Mouse (Mus musculus) forebrain, embryonic 13.5 days (tissue): ENCODE data around the gene Rtkn. TPM values are rescaled to one million over a fixed set of nuclear protein-coding genes. Genes with fewer than 3 reads are reported as not detected.

Source experiments
- ATAC-seq: fragments of 200-750 bp; cut with Nextera tagmentation; 2 replicates; pipeline ENCODE4 v1.8.0; 2017
- H3K27ac ChIP-seq: fragments of 300-500 bp; sonication (generic); 2 replicates; pipeline ENCODE4 v1.5.1; 2015; ENCODE audit warnings: inconsistent platforms, mild to moderate bottlenecking, moderate library complexity
- H3K27me3 ChIP-seq: fragments of 300-500 bp; sonication (generic); 2 replicates; pipeline ENCODE4 v1.6.1; 2015; ENCODE audit warnings: mild to moderate bottlenecking, inconsistent platforms
- H3K36me3 ChIP-seq: fragments of 300-500 bp; sonication (generic); 2 replicates; pipeline ENCODE4 v1.6.1; 2015; ENCODE audit warnings: mild to moderate bottlenecking, inconsistent platforms; ENCODE audit not compliant: poor library complexity, severe bottlenecking
- H3K4me1 ChIP-seq: fragments of 300-500 bp; sonication (generic); 2 replicates; pipeline ENCODE4 v1.6.1; 2015; ENCODE audit warnings: inconsistent platforms
- H3K4me2 ChIP-seq: fragments of 300-500 bp; sonication (generic); 2 replicates; pipeline ENCODE4 v1.6.1; 2015; ENCODE audit warnings: inconsistent platforms, mild to moderate bottlenecking, moderate library complexity
- H3K4me3 ChIP-seq: fragments of 300-500 bp; sonication (generic); 2 replicates; pipeline ENCODE4 v1.5.1; 2015; ENCODE audit warnings: mild to moderate bottlenecking, inconsistent platforms
- H3K9ac ChIP-seq: fragments of 300-500 bp; sonication (generic); 2 replicates; pipeline ENCODE4 v1.6.1; 2015; ENCODE audit warnings: mild to moderate bottlenecking, inconsistent platforms
- H3K9me3 ChIP-seq: fragments of 300-500 bp; sonication (generic); replicated peaks from 2 replicates; pipeline ENCODE4 v1.6.1; 2016; ENCODE audit warnings: inconsistent platforms
- WGBS: fragments of 180-500 bp; shearing (Covaris S2); methylation state at CpG from one replicate; pipeline ENCODE4 v1.1.7; 2015; 5-methylcytosine and 5-hydroxymethylcytosine counted together
- microRNA counts: library from miRNA; unstranded; fragments of <30 nt; microRNA quantifications from one replicate; lab custom pipeline; 2016
- microRNA-seq: library from miRNA; unstranded; fragments of <30 nt; microRNA quantifications from one replicate; pipeline ENCODE4, GENCODE M21; 2016
- polyA plus RNA-seq: library from polyadenylated mRNA; unstranded; fragments of >200 nt; fragmentation: Nextera tagmentation; extraction: Ambion mirVana; gene quantifications from 2 replicates; pipeline ENCODE4 v1.2.1, GENCODE M21; 2015

Rtkn gene
- polyA plus RNA-seq, 1 experiment from 2014 or later, result 10.4 TPM

- Histone ChIP-seq H3K4me3 (no peak overlapping the region), H3K9ac (no peak overlapping the region), H3K27ac (no peak overlapping the region), H3K9me3 (no peaks in the 10 kb centered on the region), H3K36me3 (peaks cover 100% of the 10 kb centered on the region), H3K27me3 (no peaks in the 10 kb centered on the region), H3K4me2 (no peak overlapping the region), H3K4me1 (no peaks in the 10 kb centered on the region)
- no peak for ATAC-seq
- WGBS, result 94% methylated on average over 7 of the region's 7 CpGs
Measured at GRCm38 (mm10) chr6:83193571-83193970, 58.3 kb downstream of the Rtkn start.

GRCm38 (mm10) chr6:83197345-83198004 is 62.2 kb downstream of the Rtkn start:
- no peaks in the 10 kb centered on the region for H3K27me3 ChIP-seq
- no peaks in the 10 kb centered on the region for H3K9me3 ChIP-seq
- peaks cover 89% of the 10 kb centered on the region for H3K36me3 ChIP-seq
- no peak overlapping the region for H3K27ac ChIP-seq
- WGBS, result 44% methylated on average over 15 of the region's 15 CpGs
- H3K4me1 ChIP-seq, result no peaks in the 10 kb centered on the region
- no peak overlapping the region for H3K4me2 ChIP-seq
- no peak overlapping the region for H3K9ac ChIP-seq
- peak; percentile 44; the same call in 1 of the 2 replicates for ATAC-seq
- no peak overlapping the region for H3K4me3 ChIP-seq

MicroRNAs encoded within 50 kb of the gene (microRNA counts, 519-probe panel; counts per million panel counts)
- 177 counts per million, percentile 53 among the panel's probes with 10 or more counts for microRNA mmu-miR-3470a+mmu-miR-3470b (lab: Ali Mortazavi, UCI)

Small RNAs within 50 kb of the gene (microRNA-seq; reads per million reads assigned to microRNA genes)
- not detected for gene Mir3470a

Other genes with a start within 250 kb of the Rtkn start
- 5.9 and 7.3 TPM in 2 replicates for gene Sema4f, start 195.7 kb upstream of the Rtkn start, polyA plus RNA-seq
- gene M1ap, start 188.6 kb upstream of the Rtkn start, polyA plus RNA-seq, result not detected in 2 replicates
- 2.8 and 3.8 TPM in 2 replicates for gene Dok1, start 102.0 kb upstream of the Rtkn start, polyA plus RNA-seq
- gene Loxl3, start 101.3 kb upstream of the Rtkn start, polyA plus RNA-seq, result 5.4 and 6.2 TPM in 2 replicates
- 144 and 154 TPM in 2 replicates for gene Aup1, start 80.9 kb upstream of the Rtkn start, polyA plus RNA-seq
- gene Htra2, start 80.2 kb upstream of the Rtkn start, polyA plus RNA-seq, result 60.6 and 65.8 TPM in 2 replicates
- 0.53 and 0.59 TPM in 2 replicates for gene Dqx1, start 77.6 kb upstream of the Rtkn start, polyA plus RNA-seq
- gene Tlx2, start 65.2 kb upstream of the Rtkn start, polyA plus RNA-seq, result not detected in 2 replicates
- 46.5 and 47.3 TPM in 2 replicates for gene Pcgf1, start 57.6 kb upstream of the Rtkn start, polyA plus RNA-seq
- 0.46 TPM in 1 of 2 replicates, not detected in the other for gene Lbx2, start 49.1 kb upstream of the Rtkn start, polyA plus RNA-seq
- 3.5 and 4.0 TPM in 2 replicates for gene Ccdc142, start 33.9 kb upstream of the Rtkn start, polyA plus RNA-seq
- 2.3 and 2.6 TPM in 2 replicates for gene Gm42688, start 33.8 kb upstream of the Rtkn start, polyA plus RNA-seq
- 141 and 151 TPM in 2 replicates for gene Mrpl53, start 26.4 kb upstream of the Rtkn start, polyA plus RNA-seq
- 13.5 and 19.2 TPM in 2 replicates for gene Mogs, start 20.0 kb upstream of the Rtkn start, polyA plus RNA-seq
- gene Wbp1, start 13.9 kb upstream of the Rtkn start, polyA plus RNA-seq, result 239 and 249 TPM in 2 replicates
- gene Ino80b, start 10.0 kb upstream of the Rtkn start, polyA plus RNA-seq, result 13.2 and 13.3 TPM in 2 replicates
- 17.5 and 18.4 TPM in 2 replicates for gene Wdr54, start 20.9 kb downstream of the Rtkn start, polyA plus RNA-seq
- gene 1700003E16Rik, start 20.9 kb downstream of the Rtkn start, polyA plus RNA-seq, result 2.7 and 3.6 TPM in 2 replicates
- gene Dctn1, start 30.5 kb downstream of the Rtkn start, polyA plus RNA-seq, result 108 and 113 TPM in 2 replicates
- 0.34 and 0.62 TPM in 2 replicates for gene Slc4a5, start 84.4 kb downstream of the Rtkn start, polyA plus RNA-seq
- 29.4 and 32.5 TPM in 2 replicates for gene Mthfd2, start 190.4 kb downstream of the Rtkn start, polyA plus RNA-seq
- 35.7 and 39.3 TPM in 2 replicates for gene Mob1a, start 190.6 kb downstream of the Rtkn start, polyA plus RNA-seq
- gene Bola3, start 213.7 kb downstream of the Rtkn start, polyA plus RNA-seq, result 92.7 and 103 TPM in 2 replicates